Mouse (Mus musculus) activated CD4-positive, CD25-positive, alpha-beta regulatory T cell, adult 4 months (primary cell): ENCODE measurements around the gene Ralgps2. TPM values are rescaled to one million over a fixed set of nuclear protein-coding genes. Genes with fewer than 3 reads are reported as not detected.

Experiments used
- ATAC-seq: one replicate; pipeline ENCODE4 v1.8.0; 2017
- polyA plus RNA-seq, 2 experiments: library from polyadenylated mRNA; unstranded; fragments of 100-300 nt; shearing (Covaris generic); gene quantifications; one replicate each; pipeline ENCODE4 v1.2.1; 2017

Gene Ralgps2
- polyA plus RNA-seq, 2 experiments from 2014 or later, result 26.6 to 41.1 TPM

- ATAC-seq, result no peak
Observed at GRCm38 (mm10) chr1:156954216-156954615, 14.8 kb upstream of the Ralgps2 start.

GRCm38 (mm10) chr1:156950354-156950753 is 10.9 kb upstream of the Ralgps2 start:
- no peak for ATAC-seq

- no peak for ATAC-seq
Observed at GRCm38 (mm10) chr1:156940584-156940983, 1.2 kb upstream of the Ralgps2 start.

- peak; percentile 28 for ATAC-seq
Observed at GRCm38 (mm10) chr1:156940142-156940522, 706 bp upstream of the Ralgps2 start.

GRCm38 (mm10) chr1:156938705-156939242 is 652 bp downstream of the Ralgps2 start:
- peak; percentile 62 for ATAC-seq

- ATAC-seq, result no peak
Observed at GRCm38 (mm10) chr1:156937436-156937835, 2.0 kb downstream of the Ralgps2 start.

- no peak for ATAC-seq
Observed at GRCm38 (mm10) chr1:156933712-156934111, 5.7 kb downstream of the Ralgps2 start.

GRCm38 (mm10) chr1:156932036-156932774 is 7.2 kb downstream of the Ralgps2 start:
- no peak for ATAC-seq

GRCm38 (mm10) chr1:156931106-156931870 is 8.1 kb downstream of the Ralgps2 start:
- ATAC-seq, result no peak

- no peak for ATAC-seq
Observed at GRCm38 (mm10) chr1:156930263-156930662, 9.2 kb downstream of the Ralgps2 start.

GRCm38 (mm10) chr1:156928255-156928654 is 11.2 kb downstream of the Ralgps2 start:
- ATAC-seq, result no peak

GRCm38 (mm10) chr1:156923511-156923910 is 15.9 kb downstream of the Ralgps2 start:
- no peak for ATAC-seq

- ATAC-seq, result no peak
Observed at GRCm38 (mm10) chr1:156922921-156923320, 16.5 kb downstream of the Ralgps2 start.

- peak; percentile 69 for ATAC-seq
Observed at GRCm38 (mm10) chr1:156921290-156921994, 18.0 kb downstream of the Ralgps2 start.

- peak; percentile 73 for ATAC-seq
Observed at GRCm38 (mm10) chr1:156917460-156917859, 22.0 kb downstream of the Ralgps2 start.

- no peak for ATAC-seq
Observed at GRCm38 (mm10) chr1:156916361-156916760, 23.1 kb downstream of the Ralgps2 start.

- ATAC-seq, result no peak
Observed at GRCm38 (mm10) chr1:156914942-156915341, 24.5 kb downstream of the Ralgps2 start.

- no peak for ATAC-seq
Observed at GRCm38 (mm10) chr1:156913190-156913589, 26.2 kb downstream of the Ralgps2 start.

- peak; percentile 69 for ATAC-seq
Observed at GRCm38 (mm10) chr1:156910948-156911347, 28.5 kb downstream of the Ralgps2 start.

- peak; percentile 29 for ATAC-seq
Observed at GRCm38 (mm10) chr1:156909866-156910265, 29.6 kb downstream of the Ralgps2 start.

GRCm38 (mm10) chr1:156909265-156909664 is 30.2 kb downstream of the Ralgps2 start:
- no peak for ATAC-seq

GRCm38 (mm10) chr1:156905660-156906059 is 33.8 kb downstream of the Ralgps2 start:
- peak; percentile 71 for ATAC-seq

GRCm38 (mm10) chr1:156903899-156904298 is 35.5 kb downstream of the Ralgps2 start:
- no peak for ATAC-seq
